Mouse (Mus musculus) E14TG2a.4 (cell line): Measurements from ENCODE around the gene Fam189b.

Source experiments
- CTCF ChIP-seq: conservative IDR thresholded peaks from 2 replicates; pipeline ENCODE4 v1.5.1; 2014; ENCODE audit warnings: low read length
- POU5F1 ChIP-seq: IDR thresholded peaks from 2 replicates; pipeline ENCODE4 v1.6.1; 2014; ENCODE audit warnings: low read length, borderline replicate concordance

- TF ChIP-seq CTCF = no peak
- TF ChIP-seq POU5F1 = no peak
Measured at GRCm38 (mm10) chr3:89209731-89210130, 26.8 kb downstream of the Fam189b start.
